Mouse (Mus musculus): Measurements from ENCODE around the gene Gm21028.
A peak's percentile ranks its signal among the peaks of the same experiment; 100 is the strongest.
"Not testable (repeated sequence)": the region's sequence is repeated elsewhere in the genome, so short reads cannot be mapped to it uniquely, and the experiment has no call there.

Gm21028 gene

DNA sequence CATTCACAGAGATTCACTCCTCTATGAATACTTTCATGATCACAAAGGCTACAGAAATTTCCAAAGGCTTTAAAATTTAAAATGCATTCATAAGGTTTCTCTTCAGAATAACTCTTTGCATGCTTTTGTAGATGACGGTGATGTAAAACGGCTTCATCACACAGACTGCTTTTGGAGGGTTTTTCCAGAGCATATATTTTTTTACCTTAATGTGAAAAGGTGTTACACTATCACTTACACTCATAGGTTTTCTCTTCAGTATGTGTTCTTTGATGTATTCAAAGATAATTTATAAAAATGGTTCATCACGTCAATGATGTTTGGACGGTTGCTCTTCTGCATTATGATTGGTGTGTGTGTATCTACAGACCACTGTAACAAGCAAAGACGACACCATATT, at the start of gene Gm21028:
Gm21028 (minus strand) TSS at position 101 of the 400 bp plus-strand sequence.
- DNase-seq (ENCODE audit: low spot score), result no peak

DNA sequence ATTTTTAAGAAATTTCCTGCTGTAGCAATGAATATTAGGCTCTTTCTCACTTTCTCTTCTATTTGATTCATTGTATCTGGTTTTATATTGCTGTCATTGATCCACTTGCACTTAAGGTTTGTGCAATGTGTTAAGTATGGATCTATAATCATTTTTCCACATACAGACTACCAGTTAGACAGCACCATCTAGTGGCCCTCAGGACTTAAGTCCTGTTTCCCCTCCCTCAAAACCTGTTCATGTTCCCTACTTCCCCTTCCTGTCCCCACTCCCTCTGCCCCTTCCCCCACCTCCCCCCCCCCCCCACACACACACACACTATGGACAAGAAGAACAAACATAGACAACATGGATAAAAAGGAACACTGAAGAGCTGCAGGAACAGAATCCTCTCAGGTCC, 17.3 kb upstream of the Gm21028 start:
- not testable (repeated sequence) for DNase-seq (ENCODE audit: low spot score)

DNA sequence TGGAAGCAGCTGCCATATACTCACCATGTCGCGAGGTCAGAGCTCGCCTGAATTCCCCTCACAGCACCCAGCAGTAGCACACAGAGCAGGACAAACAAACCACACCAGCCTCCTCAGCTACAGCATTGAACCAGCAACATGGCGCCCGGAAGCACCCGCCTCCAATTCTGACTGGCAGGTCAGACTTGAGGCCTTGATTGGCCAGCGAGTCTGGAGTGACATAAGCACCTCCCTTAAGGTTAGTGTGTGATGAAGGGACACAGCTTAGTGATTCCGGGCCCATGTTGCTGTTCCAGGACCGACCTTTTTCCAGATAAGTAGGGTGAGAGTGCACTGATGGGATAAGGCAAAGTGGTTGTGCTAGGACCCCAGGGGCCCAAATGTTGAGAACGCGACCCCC, 14.0 kb upstream of the Gm21028 start, which contains the start of gene Zfp977:
Zfp977 (minus strand) TSS at position 135 of the 400 bp plus-strand sequence.
- DNase-seq (ENCODE audit: low spot score), result peak; percentile 4

DNA sequence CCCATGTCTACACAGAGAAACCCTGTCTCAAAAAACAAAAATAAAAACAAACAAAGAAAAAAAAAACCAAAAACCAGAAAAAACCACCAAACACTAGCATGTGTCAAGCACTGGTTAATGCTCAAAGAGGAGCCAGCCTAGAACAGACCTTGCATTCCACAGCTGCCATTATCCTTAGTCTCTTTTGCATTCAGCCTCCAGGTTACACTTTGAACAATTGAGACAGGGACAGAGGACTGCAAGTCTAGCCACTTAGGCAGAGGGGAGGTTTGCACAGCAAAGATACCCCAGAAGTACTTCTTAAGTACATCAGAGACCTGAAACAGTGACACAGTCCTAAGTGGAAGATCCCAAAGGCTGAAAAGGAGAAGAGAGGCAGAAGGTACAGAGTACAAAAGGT, 12.9 kb upstream of the Gm21028 start:
- not testable (repeated sequence) for DNase-seq (ENCODE audit: low spot score)

DNA sequence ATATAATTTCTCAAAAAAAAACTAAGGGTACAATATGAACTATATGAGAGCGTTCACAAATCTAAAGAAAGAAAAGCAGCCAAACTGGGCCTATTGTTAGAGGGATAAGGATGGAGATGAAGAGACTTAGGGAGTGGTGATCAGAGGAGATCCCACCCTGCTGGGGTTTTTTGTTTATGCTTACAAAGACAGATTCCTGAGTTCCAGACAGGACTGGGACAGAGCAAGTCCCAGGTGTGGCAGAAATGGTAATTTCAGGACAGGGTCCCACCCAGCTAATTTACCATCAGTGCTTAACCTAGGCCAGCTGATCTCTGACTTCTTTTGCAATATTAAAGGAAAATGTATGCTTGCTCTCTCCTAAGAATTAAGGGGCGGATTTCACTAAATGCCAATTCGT, 26.6 kb downstream of the Gm21028 start:
- no peak for DNase-seq (ENCODE audit: low spot score)

Measured in yolk sac, embryonic 10.5 days (tissue).